In genomic region chr2:160766371-160766771, GRCm38 (mm10) we compare ENCODE assay signal across 8 mouse cellular contexts. TPM values are rescaled to one million over a fixed set of nuclear protein-coding genes. Genes with fewer than 3 reads are reported as not detected.
DNase-seq lines count a peak whose midpoint lies in the region; ATAC-seq and TF ChIP-seq lines count a peak whose summit lies in the region.

No protein-coding gene starts in this region.

- no peak overlapping the region for H3K4me2 ChIP-seq in kidney, postnatal 0 days (ENCODE audit: low read length)

- no peak overlapping the region for H3K4me3 ChIP-seq in kidney, postnatal 0 days (replicated peaks; ENCODE audit: low read depth, low read length)

- H3K9ac ChIP-seq in kidney, postnatal 0 days (ENCODE audit: low read depth, low read length): no peak overlapping the region

- H3K36me3 ChIP-seq in kidney, postnatal 0 days (ENCODE audit: insufficient read depth, low read length): peaks cover 30% of the 10 kb centered on the region

- no peaks in the 10 kb centered on the region for H3K9me3 ChIP-seq in kidney, postnatal 0 days (replicated peaks; ENCODE audit: low read length)

- no peaks in the 10 kb centered on the region for H3K27me3 ChIP-seq in kidney, postnatal 0 days (ENCODE audit: insufficient read depth, low read length)

- H3K4me1 ChIP-seq in kidney, postnatal 0 days (replicated peaks; ENCODE audit: insufficient read depth, low read length): no peaks in the 10 kb centered on the region

- H3K27ac ChIP-seq in kidney, postnatal 0 days: no peak overlapping the region

- 68% methylated on average over 5 of the region's 5 CpGs for WGBS in kidney, postnatal 0 days

- DNase-seq in cerebellum, postnatal 4 days (ENCODE audit: low spot score in 2 of 2): no peak
- peak; percentile 2 for DNase-seq in thymus, postnatal 14 days
- no peak for DNase-seq in thymus, postnatal 10 days (ENCODE audit: low spot score in 2 of 2)
- DNase-seq in kidney, postnatal 0 days (ENCODE audit: low spot score): peak; percentile 27
- peak; percentile 73 for DNase-seq in testis, postnatal 14 days (ENCODE audit: low spot score)
- no peak for DNase-seq in thymus, postnatal 36 days
- DNase-seq in B cell, adult 2 months: no peak

- ATAC-seq in cerebellum, adult (ENCODE audit: insufficient number of reproducible peaks, low FRiP score, low TSS enrichment): peak; percentile 17; the same call in 1 of the 2 replicates
- no peak for ATAC-seq in kidney, postnatal 0 days (replicated peaks; ENCODE audit: low FRiP score, low read depth)

- no peak for TF ChIP-seq CTCF in kidney, postnatal 0 days (IDR thresholded peaks at IDR 0.05; ENCODE audit: low read depth)

RNA-seq across cellular contexts. Expression of gene Plcg1, which starts 35.3 kb away (rescaled TPM):
- polyA plus RNA-seq in kidney, postnatal 0 days (2015; fragmentation: Nextera tagmentation; extraction: Ambion mirVana): 31.6 and 32.5 TPM in 2 replicates

Comparison
In these comparisons a context has a peak if more than half of its experiments do, and no peak if none do; other contexts are left out.
1. DNase-seq: peak in thymus, postnatal 14 days (single experiment), kidney, postnatal 0 days (single experiment) and testis, postnatal 14 days (single experiment); none in cerebellum, postnatal 4 days (0 of 2), thymus, postnatal 10 days (0 of 2), thymus, postnatal 36 days (0 of 2) and B cell, adult 2 months (0 of 2).